Mouse (Mus musculus): ENCODE data around the gene Celsr1.
"Not testable (repeated sequence)": the region's sequence is repeated elsewhere in the genome, so short reads cannot be mapped to it uniquely, and the experiment has no call there.

The Celsr1 gene

DNA sequence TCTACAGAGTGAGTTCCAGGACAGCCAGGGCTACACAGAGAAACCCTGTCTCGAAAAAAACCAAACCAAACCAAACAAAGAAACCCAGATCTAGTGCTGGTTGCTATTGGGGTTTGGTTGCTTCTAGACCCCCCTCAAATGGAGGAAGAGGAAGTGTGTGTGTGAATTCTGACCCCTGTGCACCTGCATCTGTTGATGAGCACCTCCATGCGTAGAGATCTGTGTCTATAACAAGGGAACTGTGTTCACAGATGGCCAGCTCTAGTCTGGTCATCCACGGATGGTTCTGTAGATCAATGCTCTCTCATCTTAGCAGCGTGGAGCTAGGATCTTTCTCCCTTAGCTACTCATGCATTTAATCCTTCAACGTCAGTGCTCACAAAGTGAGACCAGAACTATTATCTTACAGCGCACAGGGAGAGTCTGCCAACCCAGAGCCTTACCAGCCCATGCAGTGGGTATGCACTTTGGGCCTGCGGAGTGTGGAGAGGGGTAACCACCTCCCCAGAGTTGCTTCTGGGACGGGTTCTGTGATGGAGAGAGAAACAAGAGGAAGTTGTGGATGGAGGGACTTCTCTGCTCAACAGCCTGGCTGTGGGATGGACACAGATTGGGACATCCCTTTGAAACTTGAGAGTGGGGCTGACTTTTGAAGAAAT lies 30.7 kb upstream of the Celsr1 start:
- no peak for DNase-seq

DNA sequence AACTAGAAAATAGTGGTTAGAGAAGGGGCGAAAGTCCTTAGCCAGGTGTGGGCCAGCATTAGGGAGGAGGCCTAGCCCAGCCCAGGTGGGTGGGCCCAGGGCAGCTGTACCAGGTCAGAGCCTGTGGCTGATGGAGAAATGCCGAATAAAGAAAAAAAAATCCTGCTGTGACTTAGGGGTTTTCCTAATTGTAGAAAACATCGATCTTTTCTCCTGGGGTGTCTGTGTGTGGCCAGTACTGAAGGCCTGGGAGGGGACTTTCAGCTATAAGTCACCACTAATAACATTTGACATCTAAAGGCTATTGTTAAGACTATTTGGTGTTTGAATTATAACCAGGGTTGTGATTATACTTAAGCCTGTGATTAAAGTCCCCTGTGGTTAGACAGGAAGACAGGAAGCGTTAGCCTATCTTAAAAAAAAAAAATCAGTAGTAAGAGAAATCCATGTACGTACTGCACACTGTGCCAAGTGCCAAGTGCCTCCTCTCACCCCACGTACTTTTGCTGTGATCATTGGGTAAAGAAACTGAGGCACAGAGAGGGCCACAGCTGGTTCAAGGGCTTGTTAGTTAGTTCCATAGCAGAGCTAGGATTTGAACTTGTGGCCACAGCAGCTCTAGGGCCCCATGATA lies 28.4 kb upstream of the Celsr1 start:
- DNase-seq: no peak

DNA sequence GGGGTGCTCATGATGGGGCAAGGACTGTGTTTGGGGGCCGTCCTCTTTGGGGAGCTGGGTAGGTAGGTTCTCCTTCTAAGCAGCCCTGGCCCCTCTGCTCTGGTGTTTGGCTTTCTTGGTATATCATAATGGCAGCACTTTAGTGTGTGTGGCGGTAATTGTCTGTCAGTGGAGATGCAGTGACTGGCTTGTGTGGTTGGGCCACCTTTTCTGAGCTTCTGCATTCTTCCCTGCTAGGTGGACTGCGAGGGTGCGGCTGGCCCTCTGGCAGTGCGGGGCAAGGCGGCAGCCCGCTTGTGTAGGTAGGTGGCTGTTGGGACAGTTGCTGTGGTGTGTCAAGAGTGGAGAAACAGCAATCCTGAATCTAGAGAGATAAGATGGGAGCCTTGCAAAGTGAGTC lies 27.6 kb upstream of the Celsr1 start:
- no peak for DNase-seq

DNA sequence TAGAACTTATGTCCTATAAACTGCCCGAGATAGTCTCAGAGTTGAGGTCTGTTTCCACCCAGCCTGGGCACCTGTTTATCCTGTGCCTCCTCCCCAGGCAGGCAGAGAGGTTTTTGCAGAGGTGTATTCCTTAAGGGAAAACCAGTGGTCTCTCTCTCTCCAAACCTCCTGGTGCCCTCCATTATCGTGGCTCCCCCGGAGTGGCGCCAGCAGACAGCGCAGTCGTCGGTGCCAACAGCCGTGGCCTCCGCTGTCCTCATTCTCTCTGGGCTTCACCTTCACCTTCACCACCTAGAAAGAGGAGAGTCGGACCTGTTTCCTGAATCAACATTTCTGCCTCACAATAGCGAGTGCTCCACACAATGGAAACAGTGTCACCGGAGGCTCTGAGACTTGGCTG lies 27.0 kb upstream of the Celsr1 start:
- DNase-seq: no peak

DNA sequence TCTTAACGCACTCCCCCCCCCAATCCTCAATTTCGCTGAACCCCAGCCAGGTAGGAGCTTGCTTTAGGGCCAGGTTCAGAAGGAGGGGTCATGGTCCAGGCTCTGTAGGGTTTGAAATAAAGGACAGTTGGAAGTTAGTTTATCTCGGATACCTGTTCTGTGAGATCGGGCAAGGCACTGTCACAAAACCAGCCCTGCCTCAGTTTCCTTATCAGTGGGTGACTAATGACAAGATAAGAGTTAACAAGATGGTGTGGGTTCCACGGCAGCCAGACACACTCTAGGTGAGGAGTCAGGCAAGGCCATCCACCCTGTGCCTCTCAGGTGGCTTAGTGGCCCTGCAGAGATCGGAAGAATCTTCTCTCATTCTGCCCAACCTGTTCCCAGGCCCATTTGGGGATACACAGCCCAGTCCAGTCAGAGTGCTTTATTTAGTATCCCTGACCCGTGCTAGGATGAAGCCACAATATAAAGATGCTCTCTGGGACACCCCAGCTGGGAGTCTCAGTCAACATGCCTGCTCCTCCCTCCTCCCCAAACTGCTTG lies 26.3 kb upstream of the Celsr1 start:
- DNase-seq: no peak

DNA sequence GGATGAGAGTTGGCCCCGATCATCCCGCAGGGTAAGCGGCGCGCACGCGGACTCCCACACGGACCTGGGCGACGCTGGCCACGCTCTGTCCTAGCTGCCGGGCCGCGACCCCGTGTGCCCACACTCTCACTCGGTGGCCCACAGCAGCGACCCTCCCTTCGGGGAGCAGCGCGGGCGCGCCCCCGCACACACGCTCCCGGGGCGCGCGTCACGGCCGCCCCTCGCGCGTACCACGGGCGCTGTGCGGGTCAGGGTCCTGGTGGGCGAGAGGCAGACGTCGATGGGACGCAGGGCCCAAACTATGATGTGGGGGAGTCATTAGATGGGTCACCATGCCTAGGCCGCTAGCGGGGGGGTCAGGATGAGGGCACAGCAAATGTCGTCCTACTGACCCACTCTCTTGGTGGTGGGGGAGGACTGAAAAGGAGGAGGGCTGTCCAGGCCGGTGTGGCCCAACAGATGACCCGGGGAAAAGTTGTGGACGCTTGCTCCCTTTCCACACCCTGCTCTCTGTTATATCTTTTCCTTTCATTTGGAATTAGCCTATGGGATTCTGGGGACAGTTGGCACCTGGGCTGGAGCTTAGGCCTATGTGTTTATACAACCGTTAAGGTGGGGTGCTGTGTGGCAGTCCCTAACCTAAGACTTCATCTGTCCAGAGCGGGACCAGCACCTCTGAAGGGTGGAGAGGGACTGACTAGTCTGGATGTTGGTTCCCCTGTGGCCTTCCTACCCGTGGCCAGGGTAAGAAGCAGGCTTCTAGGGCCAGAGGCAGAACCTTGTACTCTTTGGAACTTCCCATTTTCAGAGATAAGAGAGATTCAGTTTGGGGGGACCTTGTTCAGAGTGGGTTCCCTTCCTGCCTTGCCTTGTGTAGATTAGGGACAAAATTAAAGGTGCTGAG lies 25.6 kb upstream of the Celsr1 start:
- DNase-seq: peak; percentile 64 to 70

DNA sequence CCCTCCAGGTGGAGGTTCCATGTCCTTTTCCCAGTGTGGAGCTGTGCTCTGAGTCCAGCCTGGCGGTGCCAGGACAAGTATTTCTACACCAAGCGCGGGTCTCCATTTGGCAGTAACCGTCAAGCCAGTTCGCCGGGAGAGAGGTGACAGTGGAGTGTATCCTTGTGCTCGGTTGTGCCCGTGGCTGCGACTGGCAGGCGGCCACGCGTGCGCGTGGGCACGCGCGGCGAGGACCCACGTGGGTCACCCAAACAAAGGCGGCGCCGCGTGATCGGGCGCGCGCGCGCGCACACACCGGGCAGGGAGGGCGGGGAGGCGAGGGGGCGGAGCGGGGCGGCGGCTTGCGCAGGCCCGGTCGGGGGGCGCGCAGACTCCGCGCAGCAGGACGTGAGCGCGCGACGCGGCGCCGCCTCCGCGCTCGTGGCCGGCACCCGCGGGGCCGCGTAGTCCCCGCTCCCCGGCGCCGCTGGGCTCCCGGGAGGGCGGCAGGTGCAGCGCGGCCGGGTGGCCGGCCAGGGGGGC lies 24.9 kb upstream of the Celsr1 start:
- peak; percentile 97 to 98 for DNase-seq

DNA sequence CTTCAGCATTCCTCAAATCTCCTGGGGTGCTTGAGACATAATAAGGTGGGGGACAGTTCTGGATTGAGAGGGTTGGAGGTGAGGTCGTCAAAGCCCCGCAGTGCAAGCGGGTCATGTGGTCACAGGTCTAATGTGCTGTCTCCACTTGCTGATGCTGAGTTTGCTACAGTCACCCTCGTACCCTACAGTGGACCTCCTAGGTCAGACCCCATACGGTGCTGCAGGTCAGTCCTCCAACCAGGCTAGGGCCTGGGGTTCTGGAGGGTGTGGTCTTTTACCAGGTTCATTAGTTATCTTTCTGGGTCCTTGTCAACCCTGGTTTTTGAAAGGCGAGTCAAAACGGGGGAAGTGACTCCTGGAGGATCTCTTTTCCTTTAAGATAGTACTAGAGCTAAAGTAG lies 24.3 kb upstream of the Celsr1 start:
- peak in 1 of 2 experiments; percentile 51 for DNase-seq

DNA sequence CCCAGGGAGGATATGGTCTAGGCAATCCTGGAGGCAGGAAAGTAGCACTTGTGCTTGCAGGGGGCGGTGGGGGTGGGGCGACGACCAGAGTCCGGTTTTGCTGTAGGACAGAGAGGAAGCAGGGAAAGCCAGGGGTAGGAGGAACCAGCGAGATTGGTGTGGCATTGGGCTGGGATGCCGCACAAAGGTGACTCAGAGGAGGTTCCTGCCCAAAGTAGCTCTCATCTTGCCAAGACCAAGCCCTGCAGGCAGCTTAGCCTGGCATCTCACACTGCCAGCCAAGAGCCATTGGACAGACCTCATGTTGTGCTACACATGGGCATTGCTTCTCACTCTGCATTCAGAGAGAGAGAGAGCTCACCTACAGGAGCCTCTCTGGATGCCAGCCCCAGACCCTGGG lies 23.8 kb upstream of the Celsr1 start, which contains the start of gene Gramd4:
Gramd4 (plus strand) TSS at position 283 of the 400 bp plus-strand sequence.
- peak; percentile 68 to 76 for DNase-seq

DNA sequence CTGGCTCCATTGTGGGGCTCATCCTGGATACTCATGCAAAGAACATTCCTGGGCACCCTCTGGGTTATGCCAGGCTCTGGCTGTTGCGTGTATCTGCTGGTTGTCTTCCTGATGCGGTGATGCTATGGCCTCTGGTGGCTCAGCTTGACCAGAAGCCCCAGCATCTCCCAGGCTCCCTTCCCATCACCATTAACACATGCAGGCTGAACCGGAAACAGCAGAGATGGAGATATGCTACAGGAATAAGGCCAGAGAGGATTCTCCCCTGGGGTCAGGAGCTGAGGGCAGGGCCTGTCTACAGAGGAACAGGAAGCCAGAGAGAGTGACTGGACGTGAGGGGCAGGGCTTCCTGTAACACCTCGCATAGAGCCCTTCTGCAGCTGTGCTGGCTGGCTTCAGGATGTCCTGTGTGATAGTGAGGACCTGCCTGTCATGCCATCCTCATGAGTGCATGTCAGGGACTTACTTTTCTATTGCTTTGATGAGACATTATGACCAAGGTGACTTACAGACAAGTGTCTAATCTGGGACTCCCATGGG lies 22.7 kb upstream of the Celsr1 start:
- DNase-seq: no peak

DNA sequence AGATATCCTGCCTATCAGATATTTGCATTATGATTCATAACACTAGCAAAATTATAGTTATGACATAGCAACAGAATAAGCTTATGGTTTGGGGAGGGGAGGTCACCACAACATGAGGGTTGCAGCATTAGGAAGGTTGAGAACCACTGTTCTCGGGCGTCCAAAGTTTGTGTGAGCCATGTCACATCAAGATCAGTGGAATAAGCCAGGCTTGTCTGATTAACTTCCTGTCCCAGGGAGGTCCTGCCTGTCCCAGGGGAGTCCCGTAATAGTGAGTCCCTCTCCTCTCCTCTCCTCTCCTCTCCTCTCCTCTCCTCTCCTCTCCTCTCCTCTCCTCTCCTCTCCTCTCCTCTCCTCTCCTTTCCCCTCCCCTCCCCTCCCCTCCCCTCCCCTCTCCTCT lies 21.3 kb upstream of the Celsr1 start:
- not testable (repeated sequence) for DNase-seq

DNA sequence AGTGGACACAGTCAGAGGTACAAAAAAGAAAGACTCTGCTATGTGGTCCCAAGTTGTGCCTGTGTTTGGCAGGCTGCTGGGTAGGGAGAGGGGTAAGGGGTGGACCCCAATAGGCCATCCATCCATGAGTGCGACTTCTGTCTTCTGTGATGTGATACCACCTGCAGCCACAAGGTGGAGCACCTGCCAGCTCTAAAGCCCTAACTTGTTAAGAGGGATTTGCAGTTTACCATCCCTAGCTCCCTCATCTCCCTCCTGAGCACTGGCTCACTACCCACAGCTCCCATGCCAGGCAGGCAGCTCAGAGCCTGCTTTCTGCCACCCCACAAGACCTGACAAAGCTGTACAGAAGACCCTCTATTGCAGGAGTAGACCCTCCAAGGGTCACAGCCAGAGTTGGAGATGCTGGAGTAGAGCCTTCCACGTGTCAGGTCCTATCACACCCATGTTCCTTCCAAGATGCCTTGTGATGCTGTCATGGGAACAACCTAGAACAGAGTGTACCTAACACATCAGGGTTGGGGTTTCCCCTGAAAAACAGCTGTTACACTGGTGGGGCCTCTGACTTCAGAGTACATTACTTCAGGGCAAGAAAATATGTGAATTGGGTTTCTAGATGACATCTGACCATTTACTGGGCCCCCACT lies 20.4 kb upstream of the Celsr1 start:
- peak; percentile 93 to 94 for DNase-seq

DNA sequence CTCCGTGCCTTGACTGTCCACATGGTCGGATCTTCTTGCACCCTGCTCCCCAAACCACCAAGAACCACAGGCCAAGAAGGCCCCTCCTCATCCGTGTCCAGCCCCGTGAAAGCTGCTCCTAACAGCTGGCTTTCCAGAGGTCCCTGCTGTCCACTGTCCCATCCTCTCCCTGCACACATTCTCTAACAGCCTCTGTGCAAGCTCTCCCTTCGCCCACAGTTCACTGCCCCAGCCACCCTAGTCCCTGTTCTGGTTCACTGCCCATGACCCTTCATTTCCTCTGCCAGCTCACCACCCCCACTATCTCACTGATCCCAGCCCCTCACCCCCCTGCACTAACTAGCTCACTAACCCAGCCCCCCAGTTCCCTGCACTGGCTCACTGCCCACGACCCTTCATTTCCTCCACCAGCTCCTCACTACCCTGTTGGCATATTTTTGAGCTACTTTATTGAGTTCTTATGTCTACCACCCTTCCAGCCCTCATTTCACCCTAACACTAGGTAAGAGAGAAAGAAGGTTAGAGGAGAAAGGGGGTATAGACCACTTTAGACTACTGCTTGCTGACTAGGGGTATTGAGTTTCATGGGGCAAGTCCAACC lies 18.4 kb upstream of the Celsr1 start:
- no peak for DNase-seq

DNA sequence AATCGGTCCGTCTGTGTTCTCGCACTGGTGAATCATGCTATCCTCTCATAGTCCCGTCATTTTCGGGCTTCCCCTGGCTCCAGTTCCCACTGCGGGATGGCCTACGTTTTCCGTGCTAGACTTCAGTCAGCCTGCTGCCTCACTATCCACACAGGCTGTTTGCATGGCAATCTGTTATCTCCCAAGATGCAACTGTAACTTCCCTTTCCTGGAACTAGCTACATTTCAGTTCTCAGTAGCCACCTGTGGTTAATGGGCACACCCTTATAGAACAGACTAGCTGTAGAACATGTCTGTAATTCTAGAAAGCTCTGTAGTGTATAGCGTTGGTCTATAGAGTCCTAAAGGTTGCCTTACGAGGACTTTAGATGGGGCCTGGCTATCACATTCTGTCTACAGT lies 17.6 kb upstream of the Celsr1 start:
- DNase-seq: no peak

DNA sequence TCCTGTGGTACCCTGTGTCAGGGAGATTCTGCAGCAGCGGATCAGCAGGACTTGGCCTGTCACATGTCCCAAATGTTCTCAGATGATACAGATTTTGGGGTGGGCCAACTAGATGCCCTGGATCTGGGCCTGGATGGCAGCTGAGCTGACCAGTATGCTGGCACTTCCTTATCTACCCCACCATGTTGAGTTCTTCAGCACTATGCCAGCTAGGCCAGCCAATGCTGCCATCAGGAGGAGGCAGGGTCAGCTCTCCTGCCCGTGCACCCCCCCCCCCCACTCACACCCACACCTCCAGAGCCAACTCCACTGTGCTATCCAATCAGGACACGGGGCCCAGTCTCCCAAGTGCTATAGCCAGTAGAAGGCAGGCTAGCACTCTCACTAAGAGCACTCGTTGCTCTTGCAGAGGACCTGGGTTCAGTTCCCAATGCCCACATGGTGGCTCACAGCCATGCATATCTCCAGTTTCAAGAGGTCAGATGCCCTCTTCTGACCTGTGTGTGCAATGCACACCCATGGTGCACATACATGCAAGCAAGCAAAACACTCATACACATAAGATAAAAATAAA lies 16.7 kb upstream of the Celsr1 start:
- DNase-seq: peak; percentile 89 to 93

DNA sequence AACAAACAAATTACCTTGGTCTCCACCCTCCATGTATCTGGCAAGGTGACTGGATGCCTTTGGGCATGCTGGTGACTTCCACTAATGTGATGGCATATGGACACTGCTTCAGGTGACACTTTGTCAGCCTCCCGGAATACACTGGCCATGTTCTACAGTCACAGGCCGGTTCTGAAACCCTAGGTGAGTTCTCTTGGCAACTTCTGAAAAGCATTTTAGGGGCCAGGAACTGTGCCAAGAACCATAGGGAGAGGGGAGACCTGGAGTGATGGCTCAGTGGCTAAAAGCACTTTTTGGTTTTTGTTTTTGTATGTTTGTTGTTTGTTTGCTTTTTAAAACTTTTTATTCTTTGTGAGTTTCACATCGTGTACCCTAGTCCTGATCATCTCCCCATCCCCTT lies 15.9 kb upstream of the Celsr1 start:
- DNase-seq: peak; percentile 65 to 75

DNA sequence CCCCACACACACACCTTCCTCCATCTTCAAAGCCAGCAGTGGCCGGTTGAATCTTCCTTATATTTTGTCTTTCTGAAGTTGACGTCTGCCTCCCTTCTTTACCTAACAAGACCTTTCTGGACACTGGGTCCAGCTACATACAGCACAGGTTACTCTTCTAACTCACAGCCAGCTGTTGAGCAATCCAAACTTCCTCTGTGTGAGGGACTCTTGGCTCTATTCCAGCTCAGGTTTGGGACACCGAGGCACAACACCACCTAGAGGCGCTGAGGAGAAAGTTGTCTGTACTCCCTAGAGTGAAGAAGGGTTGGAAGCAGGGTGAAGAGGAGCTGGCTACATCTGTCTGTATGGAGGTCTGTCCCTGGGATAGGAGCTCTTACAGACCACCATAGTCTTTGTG lies 8.8 kb upstream of the Celsr1 start:
- no peak for DNase-seq

DNA sequence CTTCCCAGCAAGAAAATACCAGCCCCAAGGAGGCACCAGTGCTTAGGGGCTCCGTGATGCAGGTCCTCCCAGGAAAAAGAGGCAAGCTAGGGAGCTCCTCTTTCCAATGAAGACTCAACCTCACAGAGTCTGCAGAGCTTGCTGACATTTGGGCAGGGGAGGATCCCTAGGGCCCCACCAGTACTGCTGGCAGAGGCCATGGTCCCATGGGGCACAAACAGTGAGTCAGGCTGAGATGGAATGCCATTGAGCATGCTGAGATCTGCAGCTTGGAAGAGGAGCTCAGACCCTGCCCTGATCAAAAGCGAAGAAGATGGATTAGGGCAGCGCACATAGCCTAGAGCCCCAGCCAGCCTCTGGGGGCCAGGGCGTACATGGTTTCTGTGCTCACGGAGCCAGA lies 7.8 kb upstream of the Celsr1 start:
- DNase-seq: no peak

DNA sequence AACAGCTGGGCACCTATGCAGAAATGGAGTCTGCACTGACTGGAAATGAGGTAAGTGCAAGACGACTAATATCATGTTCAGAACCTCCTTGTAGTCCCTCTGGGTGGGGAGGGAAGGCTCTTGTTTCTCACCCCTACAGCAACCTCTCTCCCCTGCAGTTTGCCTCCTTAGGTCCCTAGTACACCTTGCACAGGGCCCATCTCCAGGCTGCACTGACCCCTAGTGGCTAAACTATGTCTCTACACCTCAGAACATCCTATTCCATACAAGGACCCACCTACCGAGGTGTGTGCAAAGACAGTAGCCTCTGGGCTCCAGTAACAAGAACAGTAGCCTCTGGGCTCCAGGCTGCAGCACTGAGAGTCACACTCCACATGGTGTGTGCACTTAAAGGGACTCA lies 5.2 kb upstream of the Celsr1 start:
- DNase-seq: peak; percentile 89 to 92

DNA sequence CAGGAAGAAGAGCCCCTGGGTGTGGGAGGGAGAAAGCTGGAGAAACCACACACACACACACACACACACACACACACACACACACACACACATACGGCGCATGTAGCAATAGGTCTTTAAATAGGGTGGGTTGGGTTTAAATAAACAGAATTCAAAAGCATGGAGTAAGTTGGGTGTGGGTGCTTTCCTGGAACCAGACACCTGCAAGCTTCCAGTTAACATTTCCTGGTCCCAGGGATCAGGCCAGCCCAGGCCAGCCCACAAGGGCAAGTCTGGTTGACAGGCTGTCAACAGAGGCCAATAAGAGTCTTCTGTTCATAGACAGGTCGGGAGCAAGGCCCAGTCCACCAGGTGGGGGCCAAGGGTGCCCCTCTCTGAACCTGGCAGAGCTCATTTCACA lies 2.3 kb upstream of the Celsr1 start:
- no peak for DNase-seq

DNA sequence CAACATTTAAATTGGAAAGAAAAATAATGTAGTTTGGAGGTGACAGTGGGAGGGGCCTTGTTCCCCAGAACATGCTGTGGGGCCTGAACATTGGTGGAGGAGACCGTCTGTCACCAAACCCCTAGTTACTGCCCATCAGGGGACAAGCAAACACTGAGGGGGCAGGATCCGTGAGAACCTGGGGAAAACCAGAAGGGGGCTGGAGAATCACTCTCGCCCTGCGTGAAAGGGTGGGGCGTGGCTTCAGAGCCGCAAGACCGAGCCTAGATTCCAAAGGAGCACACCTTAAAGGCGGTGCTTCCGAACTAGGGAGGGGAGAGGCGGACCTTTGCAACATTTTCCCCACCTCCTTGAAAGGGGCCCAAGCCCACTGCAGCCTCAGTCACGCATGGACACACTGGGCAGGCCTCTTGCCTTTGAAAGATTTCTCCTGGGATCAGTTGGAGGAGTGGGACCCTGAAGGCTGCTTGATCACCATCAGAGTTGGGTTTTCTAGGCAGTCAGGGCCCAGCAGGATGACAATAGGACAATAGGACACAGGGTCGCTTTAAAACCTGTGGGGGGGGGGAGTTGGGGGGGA lies 1.3 kb upstream of the Celsr1 start:
- DNase-seq: no peak
